Mouse (Mus musculus) heart, adult 2 months (tissue): ENCODE results near the gene Shisa3.

Experiments used
- CTCF ChIP-seq: fragments of 200-600 bp; IDR thresholded peaks from 2 replicates; pipeline ENCODE4 v1.8.1; 2022; ENCODE audit warnings: antibody characterized with exemption, mild to moderate bottlenecking, moderate library complexity
- EP300 ChIP-seq: fragments of 200-500 bp; IDR thresholded peaks from 2 replicates; pipeline ENCODE4 v1.6.1; 2011; ENCODE audit warnings: low read depth, low read length, control low read depth; ENCODE audit not compliant: insufficient read depth
- POLR2A ChIP-seq: fragments of 200-500 bp; IDR thresholded peaks from 2 replicates; pipeline ENCODE4 v1.6.1; 2011; ENCODE audit warnings: mild to moderate bottlenecking, low read depth, low read length, control low read depth; ENCODE audit not compliant: insufficient read depth

DNA sequence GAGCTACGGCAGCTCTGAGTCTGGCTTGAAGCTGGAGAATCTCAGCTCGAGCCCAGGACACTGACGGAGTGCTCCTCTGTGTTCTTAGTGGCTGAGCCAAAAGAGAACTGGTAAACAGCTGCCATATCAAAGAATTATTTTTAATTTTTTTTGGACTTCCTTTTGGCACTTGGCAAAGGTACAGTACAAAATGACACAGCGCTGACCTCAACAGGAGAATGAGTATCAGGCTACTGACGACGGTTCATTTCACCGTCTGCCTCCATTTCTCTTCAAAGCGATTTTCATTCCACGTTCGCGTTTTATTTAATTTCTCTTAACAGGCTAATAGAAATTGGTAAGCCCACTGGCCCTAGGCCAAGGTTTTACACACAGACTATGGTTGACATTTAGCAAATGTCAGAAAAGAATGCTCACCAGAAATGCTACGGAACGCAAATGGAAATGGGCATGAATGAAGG is 61.8 kb downstream of the Shisa3 start:
- no peak for TF ChIP-seq POLR2A
- TF ChIP-seq EP300, result no peak
- TF ChIP-seq CTCF, result no peak
